Mouse (Mus musculus): ENCODE measurements at regions not wholly inside any gene's neighbourhood (a gene's known extent, or its start where the extent isn't known, plus 50 kb on each side); places are given as distances from the start of the nearest gene placed in this dataset.

DNA sequence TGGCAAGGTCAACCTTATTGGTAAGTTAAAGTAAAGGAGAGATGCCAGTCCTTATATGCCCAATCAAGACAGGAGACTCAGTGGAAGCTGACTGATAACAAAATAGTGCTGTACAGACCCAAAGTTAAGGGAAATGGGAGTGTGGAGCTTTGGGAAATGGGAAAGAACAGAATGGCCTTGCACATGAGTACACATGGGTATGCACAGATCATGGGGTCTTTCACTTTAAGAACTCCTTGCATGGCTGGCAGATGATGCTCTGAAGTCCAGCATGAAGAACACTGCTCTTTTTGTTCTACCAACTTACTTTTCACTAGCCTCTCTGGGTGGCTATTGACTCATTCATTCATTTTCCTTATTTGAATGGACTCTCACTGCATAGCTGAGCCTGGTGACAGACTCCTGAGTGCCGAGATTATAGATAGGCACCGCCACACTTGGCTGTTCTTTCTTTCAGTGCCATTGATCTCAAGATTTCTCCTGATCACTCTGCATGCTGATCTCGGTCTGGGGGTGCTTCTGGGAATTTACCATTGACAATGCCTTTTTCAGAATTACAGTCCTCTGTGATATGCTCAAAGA is 340.3 kb downstream of the Plod2 start:
- Histone ChIP-seq H3K4me2 (ENCODE audit: low read length) (no peak overlapping the region), H3K9ac (ENCODE audit: low read length) (no peak overlapping the region), H3K36me3 (ENCODE audit: control insufficient read depth, insufficient read depth, low read length) (no peaks in the 10 kb centered on the region), H3K27ac (ENCODE audit: low read depth) (no peak overlapping the region), H3K4me1 (replicated peaks; ENCODE audit: control insufficient read depth, insufficient read depth, low read length) (no peaks in the 10 kb centered on the region), H3K4me3 (ENCODE audit: low read depth, low read length) (no peak overlapping the region), H3K9me3 (ENCODE audit: control insufficient read depth, low read length) (no peaks in the 10 kb centered on the region), H3K27me3 (replicated peaks; ENCODE audit: control insufficient read depth, insufficient read depth, low read length) (no peaks in the 10 kb centered on the region)
- DNase-seq (ENCODE audit: low spot score) (no peak), ATAC-seq (replicated peaks; ENCODE audit: low FRiP score, low TSS enrichment, low read depth) (no peak)
- WGBS = 79% methylated on average over 3 of the region's 3 CpGs

DNA sequence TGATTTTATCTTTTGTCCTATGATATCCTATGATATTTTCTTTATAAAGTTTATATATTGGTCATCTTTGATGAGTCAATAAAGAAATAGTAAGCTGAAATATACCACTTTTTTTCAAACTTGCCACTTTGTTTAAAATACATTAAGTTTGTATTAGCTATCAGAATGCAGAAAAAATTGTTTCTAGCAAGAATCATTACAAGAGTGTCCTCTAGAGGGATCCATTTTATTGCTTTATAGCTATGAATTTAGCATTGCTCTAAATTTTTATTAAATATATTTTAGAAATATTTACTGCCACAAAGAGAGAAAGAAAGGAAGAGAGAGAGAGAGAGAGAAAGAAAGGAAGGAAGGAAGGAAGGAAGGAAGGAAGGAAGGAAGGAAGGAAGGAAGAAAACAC is 348.0 kb downstream of the Plod2 start:
- H3K4me2 ChIP-seq (ENCODE audit: low read length) = no peak overlapping the region
- no peak overlapping the region for H3K4me3 ChIP-seq (ENCODE audit: low read depth, low read length)
- H3K27ac ChIP-seq (ENCODE audit: low read depth) = no peak overlapping the region
- ATAC-seq (replicated peaks; ENCODE audit: low FRiP score, low TSS enrichment, low read depth) (no peak), DNase-seq (ENCODE audit: low spot score) (no peak)
- no peaks in the 10 kb centered on the region for H3K4me1 ChIP-seq (replicated peaks; ENCODE audit: control insufficient read depth, insufficient read depth, low read length)
- H3K9me3 ChIP-seq (ENCODE audit: control insufficient read depth, low read length) = no peaks in the 10 kb centered on the region
- H3K36me3 ChIP-seq (ENCODE audit: control insufficient read depth, insufficient read depth, low read length) = no peaks in the 10 kb centered on the region
- H3K9ac ChIP-seq (ENCODE audit: low read length) = no peak overlapping the region
- H3K27me3 ChIP-seq (replicated peaks; ENCODE audit: control insufficient read depth, insufficient read depth, low read length) = no peaks in the 10 kb centered on the region

DNA sequence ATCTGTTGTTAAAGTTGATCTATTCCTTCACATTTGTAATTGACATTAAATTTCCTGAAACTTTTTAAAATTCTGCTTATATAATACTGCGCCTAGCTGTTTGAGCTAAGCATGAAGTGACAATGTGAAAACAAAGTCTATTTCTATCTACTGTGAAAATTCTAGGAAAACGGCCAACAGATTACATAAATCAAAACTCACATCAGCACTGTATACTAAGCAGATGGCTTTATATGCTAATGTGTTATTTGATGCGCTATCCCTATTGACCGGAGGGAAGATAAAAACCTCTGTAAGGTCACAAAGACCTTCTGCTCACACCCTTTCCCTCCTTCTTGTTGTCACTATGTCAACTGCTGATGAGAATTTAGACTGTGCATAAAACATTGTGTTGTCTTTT is 357.7 kb downstream of the Plod2 start:
- Histone ChIP-seq H3K36me3 (ENCODE audit: control insufficient read depth, insufficient read depth, low read length) (no peaks in the 10 kb centered on the region), H3K9me3 (ENCODE audit: control insufficient read depth, low read length) (no peaks in the 10 kb centered on the region), H3K9ac (ENCODE audit: low read length) (no peak overlapping the region), H3K4me2 (ENCODE audit: low read length) (no peak overlapping the region), H3K27me3 (replicated peaks; ENCODE audit: control insufficient read depth, insufficient read depth, low read length) (no peaks in the 10 kb centered on the region), H3K27ac (ENCODE audit: low read depth) (no peak overlapping the region), H3K4me3 (ENCODE audit: low read depth, low read length) (no peak overlapping the region), H3K4me1 (replicated peaks; ENCODE audit: control insufficient read depth, insufficient read depth, low read length) (no peaks in the 10 kb centered on the region)
- ATAC-seq (replicated peaks; ENCODE audit: low FRiP score, low TSS enrichment, low read depth) (no peak), DNase-seq (ENCODE audit: low spot score) (no peak)
- WGBS = 87% methylated on average over 4 of the region's 4 CpGs

DNA sequence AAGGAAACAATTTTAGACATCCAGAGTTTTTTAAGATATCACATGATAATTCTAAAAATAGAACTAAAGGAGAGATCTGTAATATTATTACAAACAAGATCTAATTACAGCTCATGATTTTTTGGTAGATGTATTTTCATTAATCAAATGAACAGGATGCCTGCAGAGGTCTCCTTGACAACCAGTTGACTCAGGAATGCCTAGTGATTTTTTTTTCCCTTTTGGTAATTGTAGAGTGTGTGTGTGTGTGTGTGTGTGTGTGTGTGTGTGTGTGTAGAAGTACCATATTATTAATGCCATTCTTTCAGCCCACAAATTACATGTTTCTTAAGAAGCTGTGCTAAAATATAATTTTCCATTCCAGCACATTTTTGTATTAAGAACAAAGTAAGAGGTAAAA is 365.1 kb downstream of the Plod2 start:
- Histone ChIP-seq H3K4me2 (ENCODE audit: low read length) (no peak overlapping the region), H3K4me1 (replicated peaks; ENCODE audit: control insufficient read depth, insufficient read depth, low read length) (no peaks in the 10 kb centered on the region), H3K9ac (ENCODE audit: low read length) (no peak overlapping the region), H3K27ac (ENCODE audit: low read depth) (no peak overlapping the region), H3K36me3 (ENCODE audit: control insufficient read depth, insufficient read depth, low read length) (no peaks in the 10 kb centered on the region), H3K27me3 (replicated peaks; ENCODE audit: control insufficient read depth, insufficient read depth, low read length) (no peaks in the 10 kb centered on the region), H3K9me3 (ENCODE audit: control insufficient read depth, low read length) (no peaks in the 10 kb centered on the region), H3K4me3 (ENCODE audit: low read depth, low read length) (no peak overlapping the region)
- DNase-seq (ENCODE audit: low spot score) (no peak), ATAC-seq (replicated peaks; ENCODE audit: low FRiP score, low TSS enrichment, low read depth) (no peak)

DNA sequence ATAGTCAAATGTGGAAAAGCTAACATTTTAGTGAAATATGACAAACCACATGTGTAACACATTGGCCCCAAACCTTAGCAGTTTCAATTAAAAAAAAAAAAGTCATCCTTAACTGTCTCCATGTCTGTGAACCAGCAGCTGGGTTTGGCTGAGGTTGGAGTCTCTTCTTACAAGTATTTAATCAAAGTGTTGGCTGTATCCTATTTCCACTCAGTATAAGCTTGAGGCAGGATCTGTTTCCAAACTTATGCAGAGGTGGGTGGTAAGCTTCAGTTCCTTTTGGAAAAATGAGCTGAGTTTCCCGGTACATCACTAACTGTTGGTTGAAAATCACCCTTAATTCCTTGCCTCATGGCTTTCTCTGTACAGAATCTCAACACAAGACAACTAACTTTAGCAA is 377.4 kb downstream of the Plod2 start:
- H3K4me1 ChIP-seq (replicated peaks; ENCODE audit: control insufficient read depth, insufficient read depth, low read length) = no peaks in the 10 kb centered on the region
- H3K9ac ChIP-seq (ENCODE audit: low read length) = no peak overlapping the region
- no peak overlapping the region for H3K27ac ChIP-seq (ENCODE audit: low read depth)
- DNase-seq (ENCODE audit: low spot score) (no peak), ATAC-seq (replicated peaks; ENCODE audit: low FRiP score, low TSS enrichment, low read depth) (no peak)
- H3K4me2 ChIP-seq (ENCODE audit: low read length) = no peak overlapping the region
- no peaks in the 10 kb centered on the region for H3K27me3 ChIP-seq (replicated peaks; ENCODE audit: control insufficient read depth, insufficient read depth, low read length)
- H3K9me3 ChIP-seq (ENCODE audit: control insufficient read depth, low read length) = no peaks in the 10 kb centered on the region
- 85% methylated on average over 1 of the region's 1 CpGs for WGBS
- no peak overlapping the region for H3K4me3 ChIP-seq (ENCODE audit: low read depth, low read length)
- H3K36me3 ChIP-seq (ENCODE audit: control insufficient read depth, insufficient read depth, low read length) = no peaks in the 10 kb centered on the region

DNA sequence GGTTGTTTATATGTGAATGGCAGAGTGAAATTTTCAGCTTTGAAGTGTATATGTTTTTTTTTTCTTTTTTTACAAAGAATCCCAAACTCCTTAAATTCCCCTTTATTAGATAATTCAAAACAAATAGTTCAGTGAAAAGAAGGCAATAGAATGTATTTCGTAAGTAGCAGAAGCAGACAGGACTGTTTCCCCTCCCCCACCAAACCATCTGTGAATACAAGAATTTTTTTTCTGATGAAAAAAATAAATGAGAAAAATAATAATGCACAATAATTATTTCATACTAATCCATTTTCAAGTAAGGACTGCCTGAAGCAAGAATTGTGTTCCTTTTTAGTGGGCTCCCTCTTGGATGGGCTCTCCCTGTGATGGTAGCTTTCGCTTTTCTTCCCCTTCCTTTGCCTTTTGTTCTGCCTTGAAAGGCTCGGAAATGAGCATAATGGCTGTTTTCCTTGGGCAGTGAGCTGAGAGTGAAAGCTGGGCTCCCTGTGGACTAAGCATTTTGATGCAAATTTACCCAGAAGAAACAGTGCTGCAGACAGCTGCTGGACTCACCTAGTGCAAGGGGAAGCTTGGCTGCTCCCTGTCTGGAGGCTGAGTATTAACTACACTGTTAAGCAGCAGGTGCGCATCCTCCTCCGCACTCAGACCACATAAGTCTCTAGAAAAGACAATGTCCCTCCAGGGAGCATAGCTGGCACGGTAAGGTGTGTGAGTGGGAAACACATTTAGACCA is 388.4 kb downstream of the Plod2 start:
- Histone ChIP-seq H3K9me3 (ENCODE audit: control insufficient read depth, low read length) (no peaks in the 10 kb centered on the region), H3K27me3 (replicated peaks; ENCODE audit: control insufficient read depth, insufficient read depth, low read length) (no peaks in the 10 kb centered on the region), H3K9ac (ENCODE audit: low read length) (no peak overlapping the region), H3K4me1 (replicated peaks; ENCODE audit: control insufficient read depth, insufficient read depth, low read length) (no peaks in the 10 kb centered on the region), H3K4me3 (ENCODE audit: low read depth, low read length) (no peak overlapping the region), H3K4me2 (ENCODE audit: low read length) (no peak overlapping the region), H3K36me3 (ENCODE audit: control insufficient read depth, insufficient read depth, low read length) (no peaks in the 10 kb centered on the region), H3K27ac (ENCODE audit: low read depth) (no peak overlapping the region)
- 59% methylated on average over 6 of the region's 6 CpGs for WGBS
- no peak for ATAC-seq (replicated peaks; ENCODE audit: low FRiP score, low TSS enrichment, low read depth)
- no peak for DNase-seq (ENCODE audit: low spot score)

DNA sequence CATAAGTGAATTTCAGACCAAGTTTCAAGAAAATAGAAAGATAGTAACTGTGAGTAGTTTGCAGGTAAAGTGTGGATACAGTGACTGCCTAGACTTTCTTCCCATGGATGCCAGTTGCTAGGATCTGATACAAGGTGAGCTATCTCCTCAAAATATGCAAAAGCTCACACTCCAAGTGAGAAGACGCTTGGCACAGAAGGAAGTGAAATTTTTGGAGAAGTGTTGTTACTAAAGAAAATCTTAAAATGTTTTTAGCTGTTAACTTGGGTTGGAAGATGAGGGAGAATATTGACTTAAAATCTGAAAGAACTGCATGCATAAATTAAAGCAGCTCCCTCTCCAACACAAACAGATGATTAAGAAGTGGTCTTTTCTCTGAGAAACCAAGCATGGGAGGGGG is 395.8 kb downstream of the Plod2 start:
- Histone ChIP-seq H3K9me3 (ENCODE audit: control insufficient read depth, low read length) (no peaks in the 10 kb centered on the region), H3K27ac (ENCODE audit: low read depth) (no peak overlapping the region), H3K36me3 (ENCODE audit: control insufficient read depth, insufficient read depth, low read length) (no peaks in the 10 kb centered on the region), H3K9ac (ENCODE audit: low read length) (no peak overlapping the region), H3K4me1 (replicated peaks; ENCODE audit: control insufficient read depth, insufficient read depth, low read length) (no peaks in the 10 kb centered on the region), H3K4me2 (ENCODE audit: low read length) (no peak overlapping the region), H3K27me3 (replicated peaks; ENCODE audit: control insufficient read depth, insufficient read depth, low read length) (no peaks in the 10 kb centered on the region), H3K4me3 (ENCODE audit: low read depth, low read length) (no peak overlapping the region)
- ATAC-seq (replicated peaks; ENCODE audit: low FRiP score, low TSS enrichment, low read depth) (no peak), DNase-seq (ENCODE audit: low spot score) (no peak)
- WGBS = 86% methylated on average over 1 of the region's 1 CpGs

DNA sequence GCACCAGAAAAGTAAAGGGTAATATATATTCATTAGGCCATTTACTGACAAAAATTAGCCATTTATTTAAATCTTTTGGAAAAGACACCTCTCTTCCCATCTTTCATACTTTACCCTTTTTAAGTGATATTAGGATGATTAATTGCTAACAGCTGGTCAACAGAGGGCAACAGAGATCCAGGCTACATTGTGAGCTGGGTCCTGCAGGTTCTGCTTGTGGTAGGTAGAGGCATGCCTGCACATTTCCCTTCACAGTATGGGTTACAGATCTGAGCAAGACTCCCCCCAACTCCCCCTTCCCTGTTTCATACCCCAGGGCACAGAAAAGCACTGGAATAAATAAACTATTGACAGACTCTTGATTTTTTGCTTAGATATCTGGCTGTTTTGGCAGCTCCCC is 408.1 kb downstream of the Plod2 start:
- Histone ChIP-seq H3K4me2 (ENCODE audit: low read length) (no peak overlapping the region), H3K9ac (ENCODE audit: low read length) (no peak overlapping the region), H3K27ac (ENCODE audit: low read depth) (no peak overlapping the region), H3K4me1 (replicated peaks; ENCODE audit: control insufficient read depth, insufficient read depth, low read length) (no peaks in the 10 kb centered on the region), H3K4me3 (ENCODE audit: low read depth, low read length) (no peak overlapping the region), H3K27me3 (replicated peaks; ENCODE audit: control insufficient read depth, insufficient read depth, low read length) (no peaks in the 10 kb centered on the region), H3K36me3 (ENCODE audit: control insufficient read depth, insufficient read depth, low read length) (no peaks in the 10 kb centered on the region), H3K9me3 (ENCODE audit: control insufficient read depth, low read length) (no peaks in the 10 kb centered on the region)
- DNase-seq (ENCODE audit: low spot score) (no peak), ATAC-seq (replicated peaks; ENCODE audit: low FRiP score, low TSS enrichment, low read depth) (no peak)

DNA sequence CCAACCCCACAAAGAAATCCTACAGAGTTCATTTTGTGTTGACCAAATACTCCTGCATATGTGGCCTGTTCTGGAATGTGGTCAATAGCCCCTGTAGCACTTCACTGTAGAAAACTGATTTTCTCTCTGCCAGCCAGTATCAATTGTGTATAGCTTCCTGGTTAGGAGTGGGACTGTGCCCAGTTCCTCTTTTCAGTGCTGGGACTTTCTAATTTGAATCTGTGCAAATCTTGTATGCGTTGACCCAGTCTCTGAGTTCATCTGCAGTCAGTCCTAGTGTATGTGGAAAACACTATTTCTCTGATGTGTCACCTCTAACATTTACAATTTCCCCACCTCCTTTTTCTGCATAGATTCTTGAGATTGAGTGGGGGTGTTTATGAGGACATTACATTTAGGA is 421.3 kb downstream of the Plod2 start:
- Histone ChIP-seq H3K4me3 (ENCODE audit: low read depth, low read length) (no peak overlapping the region), H3K4me2 (ENCODE audit: low read length) (no peak overlapping the region), H3K36me3 (ENCODE audit: control insufficient read depth, insufficient read depth, low read length) (no peaks in the 10 kb centered on the region), H3K4me1 (replicated peaks; ENCODE audit: control insufficient read depth, insufficient read depth, low read length) (no peaks in the 10 kb centered on the region), H3K9me3 (ENCODE audit: control insufficient read depth, low read length) (no peaks in the 10 kb centered on the region), H3K27ac (ENCODE audit: low read depth) (no peak overlapping the region), H3K27me3 (replicated peaks; ENCODE audit: control insufficient read depth, insufficient read depth, low read length) (no peaks in the 10 kb centered on the region), H3K9ac (ENCODE audit: low read length) (no peak overlapping the region)
- 88% methylated on average over 1 of the region's 1 CpGs for WGBS
- DNase-seq (ENCODE audit: low spot score) (no peak), ATAC-seq (replicated peaks; ENCODE audit: low FRiP score, low TSS enrichment, low read depth) (no peak)

All from intestine, embryonic 14.5 days (tissue).